Mouse (Mus musculus): ENCODE results near the gene Cyp19a1.

DNA sequence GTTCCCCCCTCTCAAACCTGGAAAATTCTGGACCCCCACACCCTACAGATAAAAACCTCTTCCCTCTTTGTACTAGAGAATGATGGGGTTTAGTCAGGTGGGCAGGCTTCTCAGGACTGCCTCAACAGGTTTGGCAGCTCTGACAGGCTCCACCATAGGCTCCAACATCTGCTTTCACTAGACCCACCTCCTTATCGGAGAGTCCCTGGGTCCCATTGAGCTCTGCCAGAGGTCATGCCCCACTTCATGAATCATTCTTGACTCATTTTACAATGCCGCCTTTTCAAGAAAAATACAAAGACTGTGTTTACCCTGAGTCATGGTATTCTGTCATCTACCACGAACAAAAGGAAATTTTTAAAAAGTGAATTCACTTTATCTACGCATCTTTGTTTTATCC, 3.2 kb downstream of the Cyp19a1 start:
- no peak for TF ChIP-seq POLR2A (IDR thresholded peaks at IDR 0.05; ENCODE audit: borderline replicate concordance, extremely low read depth, low read depth, low read length)
- no peak for TF ChIP-seq CTCF (IDR thresholded peaks at IDR 0.05; ENCODE audit: insufficient read depth, low read length)

Measured in lung, adult 2 months (tissue).